Mouse (Mus musculus): ENCODE results near the gene Wdr25. TPM values are rescaled to one million over a fixed set of nuclear protein-coding genes. Genes with fewer than 3 reads are reported as not detected.

The Wdr25 gene
- total RNA-seq, 1 experiment: 14.9 TPM

GRCm38 (mm10) chr12:109037026-109037425 lies 143.6 kb downstream of the Wdr25 start:
- Histone ChIP-seq H3K27ac (ENCODE audit: insufficient read depth, low read depth, low read length, poor library complexity, severe bottlenecking) (no peak overlapping the region), H3K4me3 (ENCODE audit: insufficient read depth in 1 of 2, low read depth in 1 of 2, low read length in 2 of 2, poor library complexity in 1 of 2, severe bottlenecking in 1 of 2) (no peak overlapping the region), H3K4me1 (ENCODE audit: control insufficient read depth in 2 of 2, insufficient read depth in 2 of 2, low read length in 2 of 2, poor library complexity in 1 of 2) (peaks cover 0 to 2% of the 10 kb centered on the region in 2 experiments; a peak in 2 of 4 replicates), H3K36me3 (ENCODE audit: control insufficient read depth, insufficient read depth, low read length, poor library complexity, severe bottlenecking) (no peaks in the 10 kb centered on the region; the same call in 1 of the 2 replicates), H3K9ac (ENCODE audit: insufficient read depth, low read depth, low read length, poor library complexity, severe bottlenecking) (no peak overlapping the region), H3K9me3 (ENCODE audit: control insufficient read depth, insufficient read depth, low read depth, low read length) (no peaks in the 10 kb centered on the region)
- TF ChIP-seq MAFK (IDR thresholded peaks at IDR 0.05; ENCODE audit: insufficient read depth, low read depth, low read length) (no peak), HCFC1 (IDR thresholded peaks at IDR 0.05; ENCODE audit: borderline replicate concordance, insufficient read depth, low read length) (no peak), ZNF384 (IDR thresholded peaks at IDR 0.05; ENCODE audit: low read depth, low read length) (no peak), ZC3H11A (IDR thresholded peaks at IDR 0.05; ENCODE audit: borderline replicate concordance, low read depth, low read length) (no peak), CHD2 (IDR thresholded peaks at IDR 0.05; ENCODE audit: low read depth, low read length) (no peak)
- in situ Hi-C loops (cut with MboI; ENCODE audit: low sequenced_read_pairs in 2 of 2, unreplicated experiment in 2 of 2): no loop called here
- no peak for DNase-seq (ENCODE audit: low read depth, low spot score)

GRCm38 (mm10) chr12:109038179-109038819 lies 144.9 kb downstream of the Wdr25 start:
- no peak for DNase-seq (ENCODE audit: low read depth, low spot score)
- TF ChIP-seq MAFK (IDR thresholded peaks at IDR 0.05; ENCODE audit: insufficient read depth, low read depth, low read length): no peak
- TF ChIP-seq CHD2 (IDR thresholded peaks at IDR 0.05; ENCODE audit: low read depth, low read length): no peak
- TF ChIP-seq ZC3H11A (IDR thresholded peaks at IDR 0.05; ENCODE audit: borderline replicate concordance, low read depth, low read length): no peak
- no peak for TF ChIP-seq ZNF384 (IDR thresholded peaks at IDR 0.05; ENCODE audit: low read depth, low read length)
- TF ChIP-seq HCFC1 (IDR thresholded peaks at IDR 0.05; ENCODE audit: borderline replicate concordance, insufficient read depth, low read length): no peak
- H3K4me3 ChIP-seq (ENCODE audit: insufficient read depth in 1 of 2, low read depth in 1 of 2, low read length in 2 of 2, poor library complexity in 1 of 2, severe bottlenecking in 1 of 2): no peak overlapping the region
- H3K27ac ChIP-seq (ENCODE audit: insufficient read depth, low read depth, low read length, poor library complexity, severe bottlenecking): no peak overlapping the region
- H3K9ac ChIP-seq (ENCODE audit: insufficient read depth, low read depth, low read length, poor library complexity, severe bottlenecking): no peak overlapping the region
- peaks cover 0 to 2% of the 10 kb centered on the region in 2 experiments; a peak in 2 of 4 replicates for H3K4me1 ChIP-seq (ENCODE audit: control insufficient read depth in 2 of 2, insufficient read depth in 2 of 2, low read length in 2 of 2, poor library complexity in 1 of 2)
- H3K36me3 ChIP-seq (ENCODE audit: control insufficient read depth, insufficient read depth, low read length, poor library complexity, severe bottlenecking): no peaks in the 10 kb centered on the region; the same call in 1 of the 2 replicates
- in situ Hi-C loops (cut with MboI; ENCODE audit: low sequenced_read_pairs in 2 of 2, unreplicated experiment in 2 of 2): no loop called here
- no peaks in the 10 kb centered on the region for H3K9me3 ChIP-seq (ENCODE audit: control insufficient read depth, insufficient read depth, low read depth, low read length)

GRCm38 (mm10) chr12:109039311-109039710 lies 145.9 kb downstream of the Wdr25 start:
- DNase-seq (ENCODE audit: low read depth, low spot score): no peak

GRCm38 (mm10) chr12:109044497-109044896 lies 151.1 kb downstream of the Wdr25 start:
- H3K9ac ChIP-seq (ENCODE audit: insufficient read depth, low read depth, low read length, poor library complexity, severe bottlenecking): no peak overlapping the region
- in situ Hi-C loops (cut with MboI; ENCODE audit: low sequenced_read_pairs in 2 of 2, unreplicated experiment in 2 of 2): no loop called here
- H3K4me3 ChIP-seq (ENCODE audit: insufficient read depth in 1 of 2, low read depth in 1 of 2, low read length in 2 of 2, poor library complexity in 1 of 2, severe bottlenecking in 1 of 2): no peak overlapping the region
- TF ChIP-seq CHD2 (IDR thresholded peaks at IDR 0.05; ENCODE audit: low read depth, low read length) (no peak), HCFC1 (IDR thresholded peaks at IDR 0.05; ENCODE audit: borderline replicate concordance, insufficient read depth, low read length) (no peak), ZNF384 (IDR thresholded peaks at IDR 0.05; ENCODE audit: low read depth, low read length) (no peak), MAFK (IDR thresholded peaks at IDR 0.05; ENCODE audit: insufficient read depth, low read depth, low read length) (0 out of 2 replicates have a peak, but pooled peaks have one; percentile 26), ZC3H11A (IDR thresholded peaks at IDR 0.05; ENCODE audit: borderline replicate concordance, low read depth, low read length) (no peak)
- H3K36me3 ChIP-seq (ENCODE audit: control insufficient read depth, insufficient read depth, low read length, poor library complexity, severe bottlenecking): no peaks in the 10 kb centered on the region
- no peak overlapping the region for H3K27ac ChIP-seq (ENCODE audit: insufficient read depth, low read depth, low read length, poor library complexity, severe bottlenecking)
- no peak for DNase-seq (ENCODE audit: low read depth, low spot score)
- H3K9me3 ChIP-seq (ENCODE audit: control insufficient read depth, insufficient read depth, low read depth, low read length): no peaks in the 10 kb centered on the region
- H3K4me1 ChIP-seq (ENCODE audit: control insufficient read depth in 2 of 2, insufficient read depth in 2 of 2, low read length in 2 of 2, poor library complexity in 1 of 2): no peaks in the 10 kb centered on the region; a peak in 1 of 4 replicates

More at GRCm38 (mm10) chr12:109039311-109039710, 145.9 kb downstream of the Wdr25 start:
- H3K9ac ChIP-seq (ENCODE audit: insufficient read depth, low read depth, low read length, poor library complexity, severe bottlenecking): no peak overlapping the region
- in situ Hi-C loops (cut with MboI; ENCODE audit: low sequenced_read_pairs in 2 of 2, unreplicated experiment in 2 of 2): no loop called here
- H3K27ac ChIP-seq (ENCODE audit: insufficient read depth, low read depth, low read length, poor library complexity, severe bottlenecking): no peak overlapping the region
- no peaks in the 10 kb centered on the region for H3K9me3 ChIP-seq (ENCODE audit: control insufficient read depth, insufficient read depth, low read depth, low read length)
- H3K36me3 ChIP-seq (ENCODE audit: control insufficient read depth, insufficient read depth, low read length, poor library complexity, severe bottlenecking): no peaks in the 10 kb centered on the region; the same call in 1 of the 2 replicates
- H3K4me3 ChIP-seq (ENCODE audit: insufficient read depth in 1 of 2, low read depth in 1 of 2, low read length in 2 of 2, poor library complexity in 1 of 2, severe bottlenecking in 1 of 2): no peak overlapping the region
- H3K4me1 ChIP-seq (ENCODE audit: control insufficient read depth in 2 of 2, insufficient read depth in 2 of 2, low read length in 2 of 2, poor library complexity in 1 of 2): no peaks in the 10 kb centered on the region; a peak in 1 of 4 replicates
- TF ChIP-seq MAFK (IDR thresholded peaks at IDR 0.05; ENCODE audit: insufficient read depth, low read depth, low read length): no peak
- TF ChIP-seq CHD2 (IDR thresholded peaks at IDR 0.05; ENCODE audit: low read depth, low read length): no peak
- no peak for TF ChIP-seq HCFC1 (IDR thresholded peaks at IDR 0.05; ENCODE audit: borderline replicate concordance, insufficient read depth, low read length)
- TF ChIP-seq ZNF384 (IDR thresholded peaks at IDR 0.05; ENCODE audit: low read depth, low read length): no peak
- no peak for TF ChIP-seq ZC3H11A (IDR thresholded peaks at IDR 0.05; ENCODE audit: borderline replicate concordance, low read depth, low read length)
